14 mouse cellular contexts compared by ENCODE assay signal in the genomic region with DNA sequence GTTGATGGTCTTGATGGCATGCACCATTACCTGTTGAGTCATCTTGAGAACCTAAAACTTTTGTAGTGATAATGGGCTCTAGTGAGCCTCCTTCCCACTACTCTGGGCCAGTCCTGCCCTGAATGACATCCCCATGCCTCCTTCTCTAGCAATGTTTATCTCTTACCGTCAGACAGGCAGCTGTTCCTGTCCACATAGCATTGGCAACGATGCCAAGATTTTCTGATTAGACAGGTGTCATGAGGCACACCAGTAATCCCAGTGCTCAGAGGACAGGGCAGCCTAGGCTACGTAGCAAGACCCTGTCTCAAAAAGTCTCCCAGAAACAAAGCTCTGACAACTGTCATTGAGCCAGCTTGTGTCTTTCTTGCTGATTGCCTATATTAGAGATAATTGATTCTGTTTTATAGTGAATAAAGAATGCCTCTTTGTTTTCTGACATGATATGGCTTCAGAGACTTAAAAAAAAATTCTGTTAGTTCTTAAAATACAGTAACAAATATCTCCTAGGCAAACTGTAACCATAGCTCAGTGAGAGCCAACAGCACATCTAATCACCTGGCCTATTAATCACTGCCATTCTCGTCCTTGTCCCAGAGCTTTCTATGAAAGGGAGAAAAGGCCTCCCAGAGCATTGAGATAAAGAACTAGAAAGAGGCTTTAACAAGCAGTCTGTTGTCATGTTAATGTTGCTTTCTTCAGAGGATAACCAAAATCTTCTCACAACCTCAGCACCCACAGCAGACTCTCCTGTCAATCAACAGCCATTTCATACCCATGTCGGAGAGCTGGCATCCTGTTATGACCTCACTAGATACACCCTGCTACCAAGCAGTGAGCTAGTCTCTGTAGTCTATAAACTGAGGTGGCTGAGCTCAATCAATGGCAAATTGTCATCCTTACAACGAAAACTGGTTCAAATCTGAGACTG.
A peak's percentile ranks its signal among the peaks of the same experiment; 100 is the strongest.
DNase-seq lines count a peak whose midpoint lies in the region; ATAC-seq lines count a peak whose summit lies in the region.
"Had no signal": no experiment of that assay in that cellular context is flagged by ENCODE, and none has a peak within 500 bp of the region (broad histone marks: within the 10 kb centered on the region; RNA-seq: fewer than 3 reads in every experiment).

No protein-coding gene starts in this region.

- H3K36me3 ChIP-seq in hindbrain, embryonic 10.5 days, result no peaks in the 10 kb centered on the region
- H3K36me3 ChIP-seq in hindbrain, embryonic 14.5 days (replicated peaks; ENCODE audit: control insufficient read depth, insufficient read depth), result no peaks in the 10 kb centered on the region
- no peaks in the 10 kb centered on the region for H3K36me3 ChIP-seq in hindbrain, embryonic 15.5 days
- H3K36me3 ChIP-seq: limb, embryonic 15.5 days had no signal

- no peak; the same call in 1 of the 2 replicates for ATAC-seq in hindbrain, embryonic 14.5 days (ENCODE audit: low FRiP score)
- ATAC-seq in hindbrain, embryonic 15.5 days (ENCODE audit: low FRiP score, low read depth), result peak; percentile 38; the same call in 1 of the 2 replicates
- ATAC-seq in megakaryocyte-erythroid progenitor cell, adult 5-6 weeks (replicated peaks; ENCODE audit: low FRiP score, low TSS enrichment, poor library complexity, severe bottlenecking), result peak; percentile 82
- ATAC-seq in monocyte, adult 5-6 weeks (replicated peaks; ENCODE audit: insufficient number of reproducible peaks, low FRiP score, low TSS enrichment, poor library complexity, severe bottlenecking), result no peak
- ATAC-seq: Patski had no signal

- no peak overlapping the region for H3K4me3 ChIP-seq in hindbrain, embryonic 10.5 days
- H3K4me3 ChIP-seq in hindbrain, embryonic 14.5 days (replicated peaks; ENCODE audit: low read length), result no peak overlapping the region
- H3K4me3 ChIP-seq in hindbrain, embryonic 15.5 days, result no peak overlapping the region
- H3K4me3 ChIP-seq: limb, embryonic 15.5 days; megakaryocyte, embryonic 14.5 days had no signal

- 56% methylated on average over 6 of the region's 6 CpGs for WGBS in hindbrain, embryonic 10.5 days
- 40% methylated on average over 6 of the region's 6 CpGs for WGBS in hindbrain, embryonic 14.5 days
- WGBS in hindbrain, embryonic 15.5 days, result 36% methylated on average over 6 of the region's 6 CpGs

- H3K27ac ChIP-seq in hindbrain, embryonic 10.5 days, result peak overlapping the region; percentile 40; the same call in 1 of the 2 replicates
- no peak overlapping the region for H3K27ac ChIP-seq in hindbrain, embryonic 14.5 days
- no peak overlapping the region for H3K27ac ChIP-seq in hindbrain, embryonic 15.5 days (replicated peaks)
- H3K27ac ChIP-seq: kidney, postnatal 0 days; limb, embryonic 15.5 days had no signal

- no peak overlapping the region for H3K4me2 ChIP-seq in hindbrain, embryonic 14.5 days (replicated peaks)
- no peak overlapping the region for H3K4me2 ChIP-seq in hindbrain, embryonic 15.5 days
- H3K4me2 ChIP-seq: limb, embryonic 15.5 days had no signal

- H3K27me3 ChIP-seq in hindbrain, embryonic 10.5 days (ENCODE audit: insufficient read depth, poor library complexity, severe bottlenecking), result no peaks in the 10 kb centered on the region
- no peaks in the 10 kb centered on the region for H3K27me3 ChIP-seq in hindbrain, embryonic 14.5 days (ENCODE audit: control insufficient read depth, insufficient read depth, low read length)
- H3K27me3 ChIP-seq in hindbrain, embryonic 15.5 days, result no peaks in the 10 kb centered on the region
- H3K27me3 ChIP-seq: limb, embryonic 15.5 days; megakaryocyte, embryonic 14.5 days; Patski had no signal

- H3K9me3 ChIP-seq in hindbrain, embryonic 10.5 days, result no peaks in the 10 kb centered on the region
- no peaks in the 10 kb centered on the region for H3K9me3 ChIP-seq in hindbrain, embryonic 14.5 days (ENCODE audit: control insufficient read depth, low read length)
- no peaks in the 10 kb centered on the region for H3K9me3 ChIP-seq in hindbrain, embryonic 15.5 days
- H3K9me3 ChIP-seq: limb, embryonic 15.5 days; megakaryocyte, embryonic 14.5 days had no signal

- no peak for DNase-seq in hindbrain, embryonic 10.5 days (ENCODE audit: low spot score)
- DNase-seq in hindbrain, embryonic 14.5 days (ENCODE audit: low spot score), result no peak
- peak; percentile 18 for DNase-seq in R1 (ENCODE audit: low read depth, low spot score)
- DNase-seq in embryo, embryonic 10 days (ENCODE audit: low spot score), result no peak
- DNase-seq in right cerebral cortex, postnatal 14 days, result no peak
- DNase-seq: cerebellum, adult 11-12 months; thymus, postnatal 4 days had no signal

- H3K9ac ChIP-seq in hindbrain, embryonic 14.5 days, result no peak overlapping the region
- H3K9ac ChIP-seq in hindbrain, embryonic 15.5 days, result no peak overlapping the region
- H3K9ac ChIP-seq: limb, embryonic 15.5 days had no signal

- peaks cover 21% of the 10 kb centered on the region for H3K4me1 ChIP-seq in hindbrain, embryonic 10.5 days (replicated peaks)
- peaks cover 4% of the 10 kb centered on the region; the same call in 1 of the 2 replicates for H3K4me1 ChIP-seq in hindbrain, embryonic 14.5 days (replicated peaks; ENCODE audit: control insufficient read depth, insufficient read depth, low read length)
- no peaks in the 10 kb centered on the region for H3K4me1 ChIP-seq in hindbrain, embryonic 15.5 days (replicated peaks)
- H3K4me1 ChIP-seq: limb, embryonic 15.5 days had no signal

Comparison
In these comparisons a context has a peak if more than half of its experiments do, and no peak if none do; other contexts are left out.
1. ATAC-seq: peak in hindbrain, embryonic 15.5 days (single experiment) and megakaryocyte-erythroid progenitor cell, adult 5-6 weeks (single experiment); none in hindbrain, embryonic 14.5 days (single experiment) and monocyte, adult 5-6 weeks (single experiment).